Mouse (Mus musculus) stomach, embryonic 14.5 days (tissue): Measurements from ENCODE around the gene Slc22a12. TPM values are rescaled to one million over a fixed set of nuclear protein-coding genes. Genes with fewer than 3 reads are reported as not detected.

Source experiments
- ATAC-seq: fragments of 200-750 bp; cut with Nextera tagmentation; 2 replicates; pipeline ENCODE4 v1.8.0; 2017; ENCODE audit warnings: low read depth, moderate TSS enrichment; ENCODE audit not compliant: insufficient number of reproducible peaks, insufficient read depth, low FRiP score
- H3K27ac ChIP-seq: fragments of 300-500 bp; sonication (generic); 2 replicates; pipeline ENCODE4 v1.5.1; 2014; ENCODE audit warnings: mild to moderate bottlenecking, low read length, moderate library complexity, mixed read lengths
- H3K27me3 ChIP-seq: fragments of 300-500 bp; sonication (generic); 2 replicates; pipeline ENCODE4 v1.6.1; 2014; ENCODE audit warnings: low read length, control low read depth, mixed read lengths; ENCODE audit not compliant: control insufficient read depth, insufficient read depth
- H3K36me3 ChIP-seq: fragments of 300-500 bp; sonication (generic); 2 replicates; pipeline ENCODE4 v1.6.1; 2014; ENCODE audit warnings: mild to moderate bottlenecking, control low read depth, low read length, moderate library complexity, mixed read lengths; ENCODE audit not compliant: control insufficient read depth, insufficient read depth
- H3K4me1 ChIP-seq: fragments of 300-500 bp; sonication (generic); 2 replicates; pipeline ENCODE4 v1.6.1; 2014; ENCODE audit warnings: low read length, control low read depth, mixed read lengths; ENCODE audit not compliant: control insufficient read depth, insufficient read depth
- H3K4me2 ChIP-seq: fragments of 300-500 bp; sonication (generic); replicated peaks from 2 replicates; pipeline ENCODE4 v1.6.1; 2014; ENCODE audit warnings: low read depth, low read length, control low read depth
- H3K4me3 ChIP-seq: fragments of 300-500 bp; sonication (generic); 2 replicates; pipeline ENCODE4 v1.5.1; 2014; ENCODE audit warnings: low read depth, low read length, control low read depth
- H3K9ac ChIP-seq: fragments of 300-500 bp; sonication (generic); replicated peaks from 2 replicates; pipeline ENCODE4 v1.6.1; 2014; ENCODE audit warnings: low read depth, mild to moderate bottlenecking, control low read depth, low read length, moderate library complexity, mixed read lengths
- H3K9me3 ChIP-seq: fragments of 300-500 bp; sonication (generic); 2 replicates; pipeline ENCODE4 v1.6.1; 2016; ENCODE audit warnings: low read depth, low read length, control low read depth; ENCODE audit not compliant: control insufficient read depth
- WGBS: fragments of 180-500 bp; shearing (Covaris S2); extraction: QIAGEN DNeasy Blood & Tissue Kit; methylation state at CpG from one replicate; pipeline ENCODE4 v1.1.7; 2014; 5-methylcytosine and 5-hydroxymethylcytosine counted together
- polyA plus RNA-seq: library from polyadenylated mRNA; unstranded; fragments of >200 nt; fragmentation: Nextera tagmentation; extraction: Ambion mirVana; gene quantifications from 2 replicates; pipeline ENCODE4 v1.2.1, GENCODE M21; 2014

Slc22a12 gene
- polyA plus RNA-seq, 1 experiment from 2014 or later, result not detected

- Histone ChIP-seq H3K27me3 (peaks cover 5% of the 10 kb centered on the region; the same call in 1 of the 2 replicates), H3K4me3 (no peak overlapping the region), H3K4me2 (no peak overlapping the region), H3K36me3 (no peaks in the 10 kb centered on the region), H3K9ac (no peak overlapping the region), H3K27ac (no peak overlapping the region), H3K4me1 (peaks cover 14% of the 10 kb centered on the region; the same call in 1 of the 2 replicates), H3K9me3 (no peaks in the 10 kb centered on the region)
- WGBS, result 63% methylated on average over 14 of the region's 14 CpGs
- peak; percentile 57; the same call in 1 of the 2 replicates for ATAC-seq
Measured at GRCm38 (mm10) chr19:6529265-6529985, 13.4 kb downstream of the Slc22a12 start.

- Histone ChIP-seq H3K4me2 (no peak overlapping the region), H3K27me3 (peaks cover 5% of the 10 kb centered on the region; the same call in 1 of the 2 replicates), H3K9ac (no peak overlapping the region), H3K4me3 (no peak overlapping the region), H3K9me3 (no peaks in the 10 kb centered on the region), H3K27ac (no peak overlapping the region), H3K36me3 (no peaks in the 10 kb centered on the region), H3K4me1 (peaks cover 14% of the 10 kb centered on the region; the same call in 1 of the 2 replicates)
- no peak for ATAC-seq
- 80% methylated on average over 17 of the region's 17 CpGs for WGBS
Measured at GRCm38 (mm10) chr19:6527839-6528531, 14.8 kb downstream of the Slc22a12 start.

GRCm38 (mm10) chr19:6527439-6527838, 15.4 kb downstream of the Slc22a12 start:
- peaks cover 13% of the 10 kb centered on the region; the same call in 1 of the 2 replicates for H3K4me1 ChIP-seq
- H3K9me3 ChIP-seq, result no peaks in the 10 kb centered on the region
- WGBS, result 96% methylated on average over 3 of the region's 3 CpGs
- peaks cover 5% of the 10 kb centered on the region; the same call in 1 of the 2 replicates for H3K27me3 ChIP-seq
- no peak overlapping the region for H3K4me3 ChIP-seq
- H3K4me2 ChIP-seq, result no peak overlapping the region
- no peak for ATAC-seq
- no peak overlapping the region for H3K9ac ChIP-seq
- no peak overlapping the region for H3K27ac ChIP-seq
- no peaks in the 10 kb centered on the region for H3K36me3 ChIP-seq

GRCm38 (mm10) chr19:6526010-6526409, 16.8 kb downstream of the Slc22a12 start:
- H3K27me3 ChIP-seq, result no peaks in the 10 kb centered on the region
- WGBS, result 86% methylated on average over 9 of the region's 9 CpGs
- H3K9ac ChIP-seq, result no peak overlapping the region
- H3K4me2 ChIP-seq, result no peak overlapping the region
- H3K36me3 ChIP-seq, result no peaks in the 10 kb centered on the region
- H3K27ac ChIP-seq, result no peak overlapping the region
- H3K4me1 ChIP-seq, result 0 out of 2 replicates have a peak, but pooled peaks cover 3% of the 10 kb centered on the region
- no peak for ATAC-seq
- H3K9me3 ChIP-seq, result no peaks in the 10 kb centered on the region
- H3K4me3 ChIP-seq, result no peak overlapping the region

GRCm38 (mm10) chr19:6525023-6525422, 17.8 kb downstream of the Slc22a12 start:
- Histone ChIP-seq H3K9me3 (no peaks in the 10 kb centered on the region), H3K27me3 (no peaks in the 10 kb centered on the region), H3K9ac (no peak overlapping the region), H3K27ac (no peak overlapping the region), H3K4me3 (no peak overlapping the region), H3K4me2 (no peak overlapping the region), H3K4me1 (0 out of 2 replicates have a peak, but pooled peaks cover 2% of the 10 kb centered on the region), H3K36me3 (no peaks in the 10 kb centered on the region)
- ATAC-seq, result no peak
- 70% methylated on average over 4 of the region's 4 CpGs for WGBS

GRCm38 (mm10) chr19:6522289-6522688, 20.5 kb downstream of the Slc22a12 start:
- Histone ChIP-seq H3K36me3 (no peaks in the 10 kb centered on the region), H3K4me1 (no peaks in the 10 kb centered on the region), H3K4me3 (no peak overlapping the region), H3K27me3 (no peaks in the 10 kb centered on the region), H3K9ac (no peak overlapping the region), H3K4me2 (no peak overlapping the region), H3K27ac (no peak overlapping the region), H3K9me3 (no peaks in the 10 kb centered on the region)
- ATAC-seq, result no peak
- WGBS, result 87% methylated on average over 14 of the region's 14 CpGs

- Histone ChIP-seq H3K4me1 (no peaks in the 10 kb centered on the region), H3K9ac (no peak overlapping the region), H3K36me3 (no peaks in the 10 kb centered on the region), H3K27me3 (no peaks in the 10 kb centered on the region), H3K27ac (no peak overlapping the region), H3K4me2 (no peak overlapping the region), H3K9me3 (no peaks in the 10 kb centered on the region), H3K4me3 (no peak overlapping the region)
- ATAC-seq, result no peak
- WGBS, result 64% methylated on average over 3 of the region's 3 CpGs
Measured at GRCm38 (mm10) chr19:6521630-6522029, 21.2 kb downstream of the Slc22a12 start.

- H3K4me3 ChIP-seq, result no peak overlapping the region
- H3K27me3 ChIP-seq, result no peaks in the 10 kb centered on the region
- H3K9me3 ChIP-seq, result no peaks in the 10 kb centered on the region
- 62% methylated on average over 2 of the region's 2 CpGs for WGBS
- H3K27ac ChIP-seq, result no peak overlapping the region
- no peaks in the 10 kb centered on the region for H3K36me3 ChIP-seq
- no peak overlapping the region for H3K4me2 ChIP-seq
- H3K4me1 ChIP-seq, result no peaks in the 10 kb centered on the region
- H3K9ac ChIP-seq, result no peak overlapping the region
- ATAC-seq, result no peak
Measured at GRCm38 (mm10) chr19:6519483-6519882, 23.3 kb downstream of the Slc22a12 start.
